8 mouse cellular contexts compared by ENCODE assay signal in the genomic region with DNA sequence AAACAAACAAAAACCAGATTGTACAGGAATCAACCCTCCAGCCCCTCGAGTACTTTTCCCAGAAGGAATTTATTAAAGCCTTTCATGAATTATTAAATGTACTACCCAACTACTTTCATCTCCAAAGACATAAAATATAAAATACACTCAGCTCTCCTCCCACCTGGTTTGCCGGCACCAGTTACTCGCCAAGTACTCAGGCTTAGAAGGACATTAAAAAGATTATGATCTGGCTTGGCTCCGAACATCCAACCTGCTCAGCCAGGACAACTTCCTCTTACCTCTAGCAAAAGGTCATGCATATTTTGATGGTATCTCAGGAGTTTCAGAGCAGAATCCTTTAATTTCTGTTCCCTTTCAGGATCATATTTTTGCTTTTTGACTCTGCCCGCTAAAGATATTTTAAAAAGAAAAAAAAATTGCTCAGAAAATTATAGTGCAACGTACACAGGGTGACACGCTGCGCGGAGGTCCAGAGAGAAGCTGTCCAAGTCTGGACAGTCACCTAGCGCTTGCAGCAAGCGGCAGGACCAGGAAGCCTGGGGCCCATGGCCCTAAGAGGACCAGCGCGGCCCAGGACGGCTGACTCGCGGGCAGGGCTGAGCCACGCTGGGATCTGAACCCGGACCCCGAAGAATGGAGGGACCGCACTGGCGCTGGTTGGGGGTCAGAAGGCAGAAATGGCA. TPM values are rescaled to one million over a fixed set of nuclear protein-coding genes. Genes with fewer than 3 reads are reported as not detected.
DNase-seq lines count a peak whose midpoint lies in the region; ATAC-seq and TF ChIP-seq lines count a peak whose summit lies in the region.

No protein-coding gene starts in this region.

- no peak for TF ChIP-seq CTCF in liver, postnatal 0 days (IDR thresholded peaks at IDR 0.05; ENCODE audit: low read depth)

- in situ Hi-C loops in ES-E14 (cut with MboI; ENCODE audit: low sequenced_read_pairs in 2 of 2, unreplicated experiment in 2 of 2), result no loop called here

- H3K4me2 ChIP-seq in heart, embryonic 12.5 days, result peak overlapping the region; percentile 80
- peak overlapping the region; percentile 70 for H3K4me2 ChIP-seq in forebrain, embryonic 16.5 days (ENCODE audit: low read length)
- H3K4me2 ChIP-seq in liver, postnatal 0 days (ENCODE audit: low read depth, low read length), result peak overlapping the region; percentile 97

- H3K4me1 ChIP-seq in heart, embryonic 12.5 days (replicated peaks), result peaks cover 15% of the 10 kb centered on the region
- H3K4me1 ChIP-seq in ES-E14 (ENCODE audit: control insufficient read depth in 2 of 2, insufficient read depth in 2 of 2, low read length in 2 of 2, poor library complexity in 1 of 2), result peaks cover 3 to 7% of the 10 kb centered on the region in 2 experiments; a peak in 2 of 4 replicates
- peaks cover 13% of the 10 kb centered on the region for H3K4me1 ChIP-seq in forebrain, embryonic 16.5 days (replicated peaks; ENCODE audit: control insufficient read depth, insufficient read depth, low read length)
- peaks cover 14% of the 10 kb centered on the region for H3K4me1 ChIP-seq in liver, postnatal 0 days (ENCODE audit: insufficient read depth)

- no peak for TF ChIP-seq EP300 in liver, postnatal 0 days (IDR thresholded peaks at IDR 0.05; ENCODE audit: low read depth)

- H3K27ac ChIP-seq in heart, embryonic 12.5 days (ENCODE audit: poor library complexity, severe bottlenecking), result no peak overlapping the region
- no peak overlapping the region for H3K27ac ChIP-seq in ES-E14 (ENCODE audit: insufficient read depth, low read depth, low read length, poor library complexity, severe bottlenecking)
- no peak overlapping the region for H3K27ac ChIP-seq in forebrain, embryonic 16.5 days (ENCODE audit: low read length)
- H3K27ac ChIP-seq in liver, postnatal 0 days (ENCODE audit: low read depth), result peak overlapping the region; percentile 49

- peaks cover 4% of the 10 kb centered on the region; the same call in 1 of the 2 replicates for H3K36me3 ChIP-seq in heart, embryonic 12.5 days
- peaks cover 5% of the 10 kb centered on the region; the same call in 1 of the 2 replicates for H3K36me3 ChIP-seq in ES-E14 (ENCODE audit: control insufficient read depth, insufficient read depth, low read length, poor library complexity, severe bottlenecking)
- H3K36me3 ChIP-seq in forebrain, embryonic 16.5 days (ENCODE audit: control insufficient read depth, insufficient read depth), result no peaks in the 10 kb centered on the region
- no peaks in the 10 kb centered on the region for H3K36me3 ChIP-seq in liver, postnatal 0 days (replicated peaks; ENCODE audit: insufficient read depth, low read length)

- ATAC-seq in heart, embryonic 12.5 days (ENCODE audit: insufficient number of reproducible peaks, low FRiP score), result peak; percentile 85
- ATAC-seq in forebrain, embryonic 16.5 days, result no peak; the same call in 1 of the 2 replicates
- peak; percentile 78 for ATAC-seq in liver, postnatal 0 days

- DNase-seq in heart, adult 11 months, result no peak
- DNase-seq in ES-E14 (ENCODE audit: low read depth, low spot score), result no peak
- DNase-seq in liver, postnatal 0 days, result no peak
- no peak for DNase-seq in cerebellum, postnatal 36 days
- DNase-seq in layer of hippocampus, postnatal 36 days, result no peak
- no peak for DNase-seq in left cerebral cortex, adult 18-20 months (ENCODE audit: low spot score in 2 of 2)

- H3K4me3 ChIP-seq in heart, embryonic 12.5 days, result peak overlapping the region; percentile 71
- peak overlapping the region; percentile 82 to 89 for H3K4me3 ChIP-seq in ES-E14 (ENCODE audit: insufficient read depth in 1 of 2, low read depth in 1 of 2, low read length in 2 of 2, poor library complexity in 1 of 2, severe bottlenecking in 1 of 2)
- H3K4me3 ChIP-seq in forebrain, embryonic 16.5 days (replicated peaks; ENCODE audit: low read length), result peak overlapping the region; percentile 58
- H3K4me3 ChIP-seq in liver, postnatal 0 days (ENCODE audit: low read depth, low read length), result peak overlapping the region; percentile 77

- H3K9ac ChIP-seq in heart, embryonic 12.5 days, result peak overlapping the region; percentile 80
- H3K9ac ChIP-seq in ES-E14 (ENCODE audit: insufficient read depth, low read depth, low read length, poor library complexity, severe bottlenecking), result peak overlapping the region; percentile 87
- H3K9ac ChIP-seq in forebrain, embryonic 16.5 days (replicated peaks; ENCODE audit: low read depth, low read length), result peak overlapping the region; percentile 60
- H3K9ac ChIP-seq in liver, postnatal 0 days (replicated peaks), result peak overlapping the region; percentile 81

- 6% methylated on average over 21 of the region's 21 CpGs for WGBS in heart, embryonic 12.5 days
- 8% methylated on average over 21 of the region's 21 CpGs for WGBS in forebrain, embryonic 16.5 days
- WGBS in liver, postnatal 0 days (ENCODE audit: insufficient replicate concordance), result 5% methylated on average over 21 of the region's 21 CpGs

- H3K9me3 ChIP-seq in heart, embryonic 12.5 days (replicated peaks), result no peaks in the 10 kb centered on the region
- no peaks in the 10 kb centered on the region for H3K9me3 ChIP-seq in ES-E14 (ENCODE audit: control insufficient read depth, insufficient read depth, low read depth, low read length)
- no peaks in the 10 kb centered on the region for H3K9me3 ChIP-seq in forebrain, embryonic 16.5 days (ENCODE audit: control insufficient read depth, low read length)
- H3K9me3 ChIP-seq in liver, postnatal 0 days (ENCODE audit: low read length), result no peaks in the 10 kb centered on the region

- H3K27me3 ChIP-seq in heart, embryonic 12.5 days (replicated peaks), result no peaks in the 10 kb centered on the region
- no peaks in the 10 kb centered on the region for H3K27me3 ChIP-seq in forebrain, embryonic 16.5 days (replicated peaks; ENCODE audit: control insufficient read depth, insufficient read depth, low read length)
- no peaks in the 10 kb centered on the region for H3K27me3 ChIP-seq in liver, postnatal 0 days (ENCODE audit: insufficient read depth, low read length)

TF ChIP-seq in ES-E14, 5 proteins besides CTCF, POLR2A, EP300 and RAD21:
- TF ChIP-seq HCFC1 (IDR thresholded peaks at IDR 0.05; ENCODE audit: borderline replicate concordance, insufficient read depth, low read length), result no peak
- no peak for TF ChIP-seq ZC3H11A (IDR thresholded peaks at IDR 0.05; ENCODE audit: borderline replicate concordance, low read depth, low read length)
- no peak for TF ChIP-seq CHD2 (IDR thresholded peaks at IDR 0.05; ENCODE audit: low read depth, low read length)
- TF ChIP-seq MAFK (IDR thresholded peaks at IDR 0.05; ENCODE audit: insufficient read depth, low read depth, low read length), result no peak
- TF ChIP-seq ZNF384 (IDR thresholded peaks at IDR 0.05; ENCODE audit: low read depth, low read length), result no peak

RNA-seq across cellular contexts. Expression of a gene that starts 0.5 kb away (rescaled TPM):
- polyA plus RNA-seq in heart, embryonic 12.5 days (2016; fragmentation: Nextera tagmentation; extraction: Ambion mirVana), result 23.0 and 23.6 TPM in 2 replicates
- total RNA-seq in ES-E14 (2012; rRNA removed), result 31.7 and 52.6 TPM in 2 replicates
- polyA plus RNA-seq in forebrain, embryonic 16.5 days (2015; fragmentation: Nextera tagmentation; extraction: Ambion mirVana), result 12.8 and 14.8 TPM in 2 replicates
- 6.3 TPM in 2 replicates for polyA plus RNA-seq in liver, postnatal 0 days (2015; fragmentation: Nextera tagmentation; extraction: Ambion mirVana)
- total RNA-seq in layer of hippocampus, postnatal 36 days (2021), result 1 to 10 TPM; 3.6 to 4.0 TPM
- total RNA-seq in left cerebral cortex, adult 18-20 months (2021), result 1 to 10 TPM; 1.5 to 1.9 TPM

RNA-seq across cellular contexts. Expression of a gene that starts 14.6 kb away (rescaled TPM):
- 2.8 and 3.4 TPM in 2 replicates for polyA plus RNA-seq in heart, embryonic 12.5 days (2016; fragmentation: Nextera tagmentation; extraction: Ambion mirVana)
- 8.8 and 13.6 TPM in 2 replicates for total RNA-seq in ES-E14 (2012; rRNA removed)
- polyA plus RNA-seq in forebrain, embryonic 16.5 days (2015; fragmentation: Nextera tagmentation; extraction: Ambion mirVana), result 31.8 and 33.4 TPM in 2 replicates
- 0.80 and 1.1 TPM in 2 replicates for polyA plus RNA-seq in liver, postnatal 0 days (2015; fragmentation: Nextera tagmentation; extraction: Ambion mirVana)
- 10 to 100 TPM; 15.2 to 17.2 TPM for total RNA-seq in layer of hippocampus, postnatal 36 days (2021)
- total RNA-seq in left cerebral cortex, adult 18-20 months (2021), result 10 to 100 TPM; 19.0 to 20.1 TPM

RNA-seq across cellular contexts. Expression of a gene that starts 55.6 kb away (rescaled TPM):
- polyA plus RNA-seq in heart, embryonic 12.5 days (2016; fragmentation: Nextera tagmentation; extraction: Ambion mirVana), result 172 TPM in 2 replicates
- 87.2 and 114 TPM in 2 replicates for total RNA-seq in ES-E14 (2012; rRNA removed)
- polyA plus RNA-seq in forebrain, embryonic 16.5 days (2015; fragmentation: Nextera tagmentation; extraction: Ambion mirVana), result 283 and 303 TPM in 2 replicates
- polyA plus RNA-seq in liver, postnatal 0 days (2015; fragmentation: Nextera tagmentation; extraction: Ambion mirVana), result 54.1 and 54.9 TPM in 2 replicates
- total RNA-seq in layer of hippocampus, postnatal 36 days (2021), result 100 to 1,000 TPM; 510 to 526 TPM
- 100 to 1,000 TPM; 565 to 596 TPM for total RNA-seq in left cerebral cortex, adult 18-20 months (2021)
